Mouse (Mus musculus): Measurements from ENCODE around the gene Dgki.

- no peak for TF ChIP-seq CTCF (IDR thresholded peaks at IDR 0.05)
- no peak for TF ChIP-seq POLR2A (IDR thresholded peaks at IDR 0.05; ENCODE audit: insufficient read depth, low read depth, low read length)
- no peak for TF ChIP-seq EP300 (IDR thresholded peaks at IDR 0.05; ENCODE audit: insufficient read depth, low read depth, low read length)
These were observed 186.9 kb downstream of the Dgki start for GRCm38 (mm10) chr6:37113048-37113447.
